Mouse (Mus musculus): ENCODE measurements around the gene Ip6k3. TPM values are rescaled to one million over a fixed set of nuclear protein-coding genes. Genes with fewer than 3 reads are reported as not detected.

The Ip6k3 gene
- polyA plus RNA-seq, 1 experiment = not detected

DNA sequence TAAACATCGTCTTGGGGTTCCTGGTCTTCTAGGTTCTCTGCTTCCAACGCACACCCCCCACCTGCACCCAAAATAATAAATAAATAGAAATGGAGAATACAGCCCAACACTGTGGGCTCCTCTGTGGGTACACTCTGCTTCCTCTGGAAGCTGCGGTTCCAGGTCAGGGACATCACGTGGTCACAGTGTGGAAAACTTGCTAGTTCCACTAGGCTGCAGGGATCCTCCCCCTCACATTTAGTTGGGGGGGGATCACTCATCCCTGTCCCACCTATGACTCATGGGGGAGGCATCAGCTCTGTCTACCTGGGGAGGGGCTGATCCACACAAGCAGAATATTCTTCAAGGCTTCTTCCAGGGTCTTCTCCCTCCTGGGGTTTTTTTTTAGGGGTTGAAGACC is 23.4 kb downstream of the Ip6k3 start:
- TF ChIP-seq GATA1 (IDR thresholded peaks at IDR 0.05; ENCODE audit: low read length) = no peak

DNA sequence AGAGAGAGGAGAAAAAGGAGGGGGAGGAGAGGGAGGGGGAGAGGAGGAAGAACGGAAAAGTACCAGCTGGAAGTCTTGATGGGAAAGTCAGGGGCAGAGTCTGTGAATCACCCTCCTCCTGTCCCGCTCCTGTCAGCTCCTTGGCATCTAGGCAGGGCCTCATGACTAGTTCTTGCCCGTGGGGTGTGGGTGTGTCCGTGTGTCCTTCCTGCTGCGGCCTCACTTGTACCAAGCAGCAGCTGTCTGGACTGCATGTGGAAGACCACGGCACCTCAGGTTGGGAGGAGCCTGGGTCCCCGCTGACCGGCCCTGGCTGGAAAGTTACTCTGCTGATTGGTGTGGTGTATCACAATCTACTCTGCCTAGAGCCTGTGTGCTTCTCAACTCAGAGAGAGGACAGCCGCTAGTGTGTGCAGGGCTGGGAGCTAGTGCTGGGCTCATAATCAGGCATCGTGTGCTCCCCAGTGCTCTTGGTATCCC is 25.6 kb downstream of the Ip6k3 start:
- no peak for TF ChIP-seq GATA1 (IDR thresholded peaks at IDR 0.05; ENCODE audit: low read length)

DNA sequence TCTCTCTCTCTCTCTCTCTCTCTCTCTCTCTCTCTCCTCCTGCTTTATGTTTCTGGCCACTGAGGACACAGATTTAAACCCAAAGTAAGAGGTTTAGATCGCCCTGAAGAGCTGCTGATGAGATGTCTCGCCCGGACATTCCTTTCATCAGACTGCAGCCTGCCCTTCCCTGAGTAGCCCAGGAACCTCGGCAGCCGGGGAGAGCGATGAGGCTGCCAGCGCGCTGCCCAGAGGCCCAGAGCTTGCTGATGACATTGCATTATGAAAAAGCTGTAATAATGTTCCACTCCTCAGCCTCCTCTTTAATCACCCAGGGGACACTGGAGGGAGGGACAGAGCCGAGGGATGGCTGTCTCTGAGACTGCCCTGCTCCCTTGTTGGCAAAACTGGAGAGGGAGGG is 27.3 kb downstream of the Ip6k3 start:
- no peak for TF ChIP-seq GATA1 (IDR thresholded peaks at IDR 0.05; ENCODE audit: low read length)

DNA sequence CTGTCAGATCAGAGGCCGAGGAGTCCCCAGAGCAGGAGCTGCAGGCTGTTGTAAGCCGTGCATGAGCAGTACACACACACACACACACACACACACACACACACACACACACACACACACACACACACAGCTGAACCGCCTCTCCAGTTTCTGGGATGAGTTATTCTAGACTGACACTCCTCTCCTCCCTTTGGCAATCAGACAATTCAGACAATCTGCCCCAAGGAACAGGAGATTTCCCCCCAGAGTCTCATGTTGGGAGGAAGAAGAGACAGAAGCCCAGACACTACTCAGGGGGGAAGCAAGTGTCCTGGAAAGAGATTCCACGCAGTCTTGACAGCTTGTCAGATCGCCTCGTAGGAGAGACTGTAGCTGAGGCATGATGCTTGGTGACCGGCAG is 28.3 kb downstream of the Ip6k3 start:
- TF ChIP-seq GATA1 (IDR thresholded peaks at IDR 0.05; ENCODE audit: low read length) = no peak

DNA sequence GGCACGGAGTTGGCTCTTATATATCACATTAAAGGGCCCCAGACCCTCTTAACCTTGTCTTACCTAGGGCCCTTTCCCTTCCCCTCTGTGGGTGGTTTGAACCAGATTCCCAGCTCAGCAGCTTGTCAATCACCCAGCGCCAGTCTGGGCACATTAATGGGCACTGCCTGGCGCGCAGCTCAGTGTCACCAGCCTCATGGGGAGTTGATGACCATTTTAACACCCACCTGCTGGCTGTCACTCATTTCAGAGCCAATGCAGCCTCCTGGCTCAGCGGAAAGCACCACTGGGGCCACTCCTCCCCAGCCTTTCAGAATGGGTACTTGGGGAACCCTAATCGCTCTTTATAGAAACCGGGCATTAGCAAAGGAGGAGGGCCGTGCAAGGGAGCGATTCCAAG is 29.2 kb downstream of the Ip6k3 start:
- no peak for TF ChIP-seq GATA1 (IDR thresholded peaks at IDR 0.05; ENCODE audit: low read length)

- no peak for TF ChIP-seq GATA1 (IDR thresholded peaks at IDR 0.05; ENCODE audit: low read length)
These were observed 32.9 kb downstream of the Ip6k3 start for GRCm38 (mm10) chr17:27134715-27135114.

DNA sequence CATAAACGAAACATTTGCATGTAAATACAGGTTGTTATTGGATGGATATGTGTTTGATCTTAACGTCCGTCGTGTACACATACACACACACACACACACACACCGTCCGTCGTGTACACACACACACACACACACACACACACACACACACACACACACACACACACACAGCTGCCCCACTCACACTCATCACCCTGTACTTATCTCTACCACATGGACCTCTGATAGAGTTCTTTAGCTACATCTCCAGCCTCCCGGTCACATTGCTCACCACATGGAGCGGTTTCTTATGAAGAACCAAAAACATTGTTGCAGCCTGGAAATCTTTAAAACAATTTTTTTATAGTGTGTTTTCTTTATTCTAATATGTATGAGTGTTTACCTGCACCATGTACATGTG is 33.4 kb downstream of the Ip6k3 start:
- no peak for TF ChIP-seq GATA1 (IDR thresholded peaks at IDR 0.05; ENCODE audit: low read length)

- no peak for TF ChIP-seq GATA1 (IDR thresholded peaks at IDR 0.05; ENCODE audit: low read length)
These were observed 33.9 kb downstream of the Ip6k3 start, which contains the start of gene Uqcc2 for GRCm38 (mm10) chr17:27133551-27134141. Gene Uqcc2, minus strand, starts transcription at chr17:27133916.

DNA sequence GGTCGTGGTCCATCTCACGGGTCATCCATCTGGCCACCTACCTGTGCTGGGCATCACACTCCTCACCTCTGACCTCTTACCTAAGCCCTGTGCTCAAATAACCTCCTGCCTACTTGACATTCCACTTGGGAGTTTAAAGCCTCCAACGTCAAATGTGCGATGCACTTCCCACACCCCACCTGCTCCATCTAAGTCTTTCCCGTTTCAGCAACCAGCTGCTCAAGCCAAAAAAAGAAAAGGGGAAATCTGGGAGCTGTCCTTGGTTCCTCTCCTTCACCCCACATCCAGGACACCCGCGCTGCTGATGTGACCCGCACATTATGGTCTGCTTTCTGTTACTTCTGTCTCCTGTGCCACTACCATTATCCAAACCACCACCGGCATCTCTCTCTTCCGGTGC is 35.4 kb downstream of the Ip6k3 start:
- no peak for TF ChIP-seq GATA1 (IDR thresholded peaks at IDR 0.05; ENCODE audit: low read length)

GRCm38 (mm10) chr17:27131240-27131665 is 36.3 kb downstream of the Ip6k3 start:
- TF ChIP-seq GATA1 (IDR thresholded peaks at IDR 0.05; ENCODE audit: low read length) = no peak

DNA sequence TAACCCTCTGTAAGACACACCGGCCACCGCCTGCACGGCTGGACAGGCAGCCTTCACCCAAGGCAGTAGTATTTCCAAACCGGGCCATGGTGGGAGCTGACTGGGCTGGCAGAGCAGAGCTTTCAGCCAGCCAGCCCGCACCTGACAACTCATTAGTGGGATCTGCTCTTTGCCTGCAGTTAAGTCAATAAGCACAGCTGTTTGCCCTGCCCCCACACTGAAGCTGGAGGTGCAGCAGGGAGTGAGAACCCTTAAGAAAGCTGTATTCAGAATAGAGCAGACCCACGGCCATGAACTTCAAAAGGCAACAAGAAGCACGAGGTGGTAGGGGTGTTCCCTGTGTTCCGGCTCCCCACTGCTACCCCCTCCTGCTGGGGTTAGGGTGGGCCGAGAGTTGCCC is 37.3 kb downstream of the Ip6k3 start:
- no peak for TF ChIP-seq GATA1 (IDR thresholded peaks at IDR 0.05; ENCODE audit: low read length)

GRCm38 (mm10) chr17:27129819-27130218 is 37.8 kb downstream of the Ip6k3 start:
- TF ChIP-seq GATA1 (IDR thresholded peaks at IDR 0.05; ENCODE audit: low read length) = no peak

DNA sequence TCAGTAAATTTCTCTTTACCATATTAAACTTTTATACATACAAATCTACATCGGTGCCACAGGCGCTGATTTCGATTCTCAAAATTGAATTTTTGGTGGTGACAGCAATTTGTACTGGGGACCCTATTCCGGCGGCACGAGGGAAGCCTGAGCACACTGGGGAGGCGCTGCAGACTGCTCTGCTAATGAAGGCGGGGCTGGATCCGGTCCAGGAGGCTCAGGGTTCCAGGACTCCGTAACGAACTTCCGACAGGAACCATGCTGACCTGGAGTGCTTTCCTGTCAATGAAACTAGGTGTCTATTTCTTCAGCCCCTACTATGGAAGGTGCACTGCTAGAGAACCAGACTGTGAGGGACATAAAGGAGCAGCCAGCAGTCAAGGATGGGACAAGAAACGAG is 38.3 kb downstream of the Ip6k3 start:
- TF ChIP-seq GATA1 (IDR thresholded peaks at IDR 0.05; ENCODE audit: low read length) = no peak

- TF ChIP-seq GATA1 (IDR thresholded peaks at IDR 0.05; ENCODE audit: low read length) = no peak
These were observed 39.4 kb downstream of the Ip6k3 start for GRCm38 (mm10) chr17:27128189-27128588.

GRCm38 (mm10) chr17:27126974-27127373 is 40.6 kb downstream of the Ip6k3 start:
- TF ChIP-seq GATA1 (IDR thresholded peaks at IDR 0.05; ENCODE audit: low read length) = no peak

- no peak for TF ChIP-seq GATA1 (IDR thresholded peaks at IDR 0.05; ENCODE audit: low read length)
These were observed 41.9 kb downstream of the Ip6k3 start for GRCm38 (mm10) chr17:27125669-27126202.

DNA sequence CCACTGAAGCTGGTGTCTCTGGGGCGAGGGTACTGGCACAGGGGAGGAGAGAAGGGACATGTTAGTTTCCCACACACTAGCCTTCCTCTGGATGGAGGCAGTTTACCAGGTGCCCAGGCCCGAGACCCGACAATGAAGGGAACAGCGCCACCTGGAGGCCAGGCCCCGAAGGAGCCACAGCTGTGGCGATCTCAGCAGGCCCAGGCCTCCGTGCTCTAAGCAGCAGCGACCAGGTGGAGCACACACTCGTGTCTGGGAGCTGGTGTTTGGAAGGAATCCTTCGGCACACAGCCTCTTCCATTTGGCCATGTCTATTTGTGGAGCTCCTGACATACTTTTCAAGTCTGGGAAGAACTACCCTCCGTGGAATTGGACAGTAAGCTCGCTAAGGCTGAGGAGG is 42.4 kb downstream of the Ip6k3 start:
- no peak for TF ChIP-seq GATA1 (IDR thresholded peaks at IDR 0.05; ENCODE audit: low read length)

Data from G1E-ER4 (cell line).